Mouse (Mus musculus) intestine, embryonic 15.5 days (tissue): Measurements from ENCODE around the gene H2al1c. TPM values are rescaled to one million over a fixed set of nuclear protein-coding genes. Genes with fewer than 3 reads are reported as not detected.
"Not testable (repeated sequence)": the region's sequence is repeated elsewhere in the genome, so short reads cannot be mapped to it uniquely, and the experiment has no call there.

Experiments used
- ATAC-seq: fragments of 200-750 bp; cut with Nextera tagmentation; 2 replicates; pipeline ENCODE4 v1.8.0; 2017; ENCODE audit warnings: moderate TSS enrichment, moderate library complexity
- H3K27ac ChIP-seq: fragments of 300-500 bp; sonication (generic); 2 replicates; pipeline ENCODE4 v1.5.1; 2015; ENCODE audit warnings: mild to moderate bottlenecking, inconsistent platforms
- H3K27me3 ChIP-seq: fragments of 300-500 bp; sonication (generic); replicated peaks from 2 replicates; pipeline ENCODE4 v1.6.1; 2015; ENCODE audit warnings: inconsistent platforms
- H3K36me3 ChIP-seq: fragments of 300-500 bp; sonication (generic); 2 replicates; pipeline ENCODE4 v1.6.1; 2015; ENCODE audit warnings: inconsistent platforms
- H3K4me1 ChIP-seq: fragments of 300-500 bp; sonication (generic); replicated peaks from 2 replicates; pipeline ENCODE4 v1.6.1; 2015; ENCODE audit warnings: inconsistent platforms
- H3K4me2 ChIP-seq: fragments of 300-500 bp; sonication (generic); replicated peaks from 2 replicates; pipeline ENCODE4 v1.6.1; 2015; ENCODE audit warnings: mild to moderate bottlenecking, inconsistent platforms
- H3K4me3 ChIP-seq: fragments of 300-500 bp; sonication (generic); replicated peaks from 2 replicates; pipeline ENCODE4 v1.5.1; 2015; ENCODE audit warnings: inconsistent platforms
- H3K9ac ChIP-seq: fragments of 300-500 bp; sonication (generic); 2 replicates; pipeline ENCODE4 v1.6.1; 2015; ENCODE audit warnings: inconsistent platforms
- H3K9me3 ChIP-seq: fragments of 300-500 bp; sonication (generic); 2 replicates; pipeline ENCODE4 v1.6.1; 2016; ENCODE audit warnings: inconsistent platforms
- WGBS: fragments of 180-500 bp; shearing (Covaris S2); methylation state at CpG from one replicate; pipeline ENCODE4 v1.1.7; 2015; 5-methylcytosine and 5-hydroxymethylcytosine counted together
- polyA plus RNA-seq: library from polyadenylated mRNA; unstranded; fragments of >200 nt; fragmentation: Nextera tagmentation; extraction: Ambion mirVana; gene quantifications from 2 replicates; pipeline ENCODE4 v1.2.1, GENCODE M21; 2015

The H2al1c gene
- polyA plus RNA-seq, 1 experiment from 2014 or later = not detected

DNA sequence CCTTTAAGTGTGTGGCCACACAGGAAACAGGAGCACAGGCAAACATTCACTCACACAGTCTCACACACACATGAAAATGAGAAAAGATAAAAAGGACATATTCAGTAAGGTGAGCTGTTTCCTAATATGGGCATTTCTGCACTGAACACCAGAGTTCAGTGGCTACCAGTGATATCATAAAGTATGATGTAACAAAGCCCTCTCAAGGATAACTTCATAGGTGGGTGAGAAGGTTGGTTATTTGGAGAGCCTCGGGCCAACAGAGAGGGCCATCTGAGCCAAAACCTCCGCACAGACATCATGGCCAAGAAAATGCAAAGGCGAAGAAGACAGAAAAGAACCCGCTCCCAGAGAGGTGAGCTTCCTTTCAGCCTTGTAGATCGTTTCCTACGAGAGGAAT lies 9.4 kb downstream of the H2al1c start, which contains the start of gene H2al1f:
Gene H2al1f (plus strand): TSS at position 301 of the 400 bp plus-strand sequence.
- no CpG with 5 or more reads among the region's 6 CpGs for WGBS
- not testable (repeated sequence) for H3K27ac ChIP-seq, H3K4me3 ChIP-seq, H3K9ac ChIP-seq, H3K4me1 ChIP-seq, H3K9me3 ChIP-seq, ATAC-seq, H3K27me3 ChIP-seq, H3K36me3 ChIP-seq, H3K4me2 ChIP-seq

DNA sequence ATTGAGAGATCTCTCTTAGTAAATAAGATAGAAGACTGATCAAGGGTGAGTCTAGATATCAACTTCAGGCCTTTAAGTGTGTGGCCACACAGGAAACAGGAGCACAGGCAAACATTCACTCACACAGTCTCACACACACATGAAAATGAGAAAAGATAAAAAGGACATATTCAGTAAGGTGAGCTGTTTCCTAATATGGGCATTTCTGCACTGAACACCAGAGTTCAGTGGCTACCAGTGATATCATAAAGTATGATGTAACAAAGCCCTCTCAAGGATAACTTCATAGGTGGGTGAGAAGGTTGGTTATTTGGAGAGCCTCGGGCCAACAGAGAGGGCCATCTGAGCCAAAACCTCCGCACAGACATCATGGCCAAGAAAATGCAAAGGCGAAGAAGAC lies 12.5 kb downstream of the H2al1c start, which contains the start of gene H2al1g:
Gene H2al1g (plus strand): TSS at position 301 of the 400 bp plus-strand sequence.
- not testable (repeated sequence) for H3K27ac ChIP-seq, H3K9ac ChIP-seq, H3K36me3 ChIP-seq, H3K4me2 ChIP-seq, H3K4me3 ChIP-seq, H3K4me1 ChIP-seq, H3K9me3 ChIP-seq, ATAC-seq, H3K27me3 ChIP-seq
- no CpG with 5 or more reads among the region's 3 CpGs for WGBS

DNA sequence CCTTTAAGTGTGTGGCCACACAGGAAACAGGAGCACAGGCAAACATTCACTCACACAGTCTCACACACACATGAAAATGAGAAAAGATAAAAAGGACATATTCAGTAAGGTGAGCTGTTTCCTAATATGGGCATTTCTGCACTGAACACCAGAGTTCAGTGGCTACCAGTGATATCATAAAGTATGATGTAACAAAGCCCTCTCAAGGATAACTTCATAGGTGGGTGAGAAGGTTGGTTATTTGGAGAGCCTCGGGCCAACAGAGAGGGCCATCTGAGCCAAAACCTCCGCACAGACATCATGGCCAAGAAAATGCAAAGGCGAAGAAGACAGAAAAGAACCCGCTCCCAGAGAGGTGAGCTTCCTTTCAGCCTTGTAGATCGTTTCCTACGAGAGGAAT lies 15.7 kb downstream of the H2al1c start, which contains the start of gene H2al1h:
Gene H2al1h (plus strand): TSS at position 301 of the 400 bp plus-strand sequence.
- no CpG with 5 or more reads among the region's 6 CpGs for WGBS

DNA sequence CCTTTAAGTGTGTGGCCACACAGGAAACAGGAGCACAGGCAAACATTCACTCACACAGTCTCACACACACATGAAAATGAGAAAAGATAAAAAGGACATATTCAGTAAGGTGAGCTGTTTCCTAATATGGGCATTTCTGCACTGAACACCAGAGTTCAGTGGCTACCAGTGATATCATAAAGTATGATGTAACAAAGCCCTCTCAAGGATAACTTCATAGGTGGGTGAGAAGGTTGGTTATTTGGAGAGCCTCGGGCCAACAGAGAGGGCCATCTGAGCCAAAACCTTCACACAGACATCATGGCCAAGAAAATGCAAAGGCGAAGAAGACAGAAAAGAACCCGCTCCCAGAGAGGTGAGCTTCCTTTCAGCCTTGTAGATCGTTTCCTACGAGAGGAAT lies 18.9 kb downstream of the H2al1c start, which contains the start of gene H2al1i:
Gene H2al1i (plus strand): TSS at position 301 of the 400 bp plus-strand sequence.
- not testable (repeated sequence) for H3K4me2 ChIP-seq, H3K9me3 ChIP-seq, H3K9ac ChIP-seq, H3K27ac ChIP-seq, H3K4me1 ChIP-seq, H3K36me3 ChIP-seq, ATAC-seq, H3K4me3 ChIP-seq, H3K27me3 ChIP-seq
- WGBS = 89% methylated on average over 2 of the region's 5 CpGs

More for the DNA sequence above, 15.7 kb downstream of the H2al1c start, which contains the start of gene H2al1h:
- H3K9me3 ChIP-seq, H3K4me3 ChIP-seq, H3K27ac ChIP-seq, ATAC-seq, H3K9ac ChIP-seq, H3K4me2 ChIP-seq, H3K27me3 ChIP-seq, H3K4me1 ChIP-seq, H3K36me3 ChIP-seq: not testable (repeated sequence)

DNA sequence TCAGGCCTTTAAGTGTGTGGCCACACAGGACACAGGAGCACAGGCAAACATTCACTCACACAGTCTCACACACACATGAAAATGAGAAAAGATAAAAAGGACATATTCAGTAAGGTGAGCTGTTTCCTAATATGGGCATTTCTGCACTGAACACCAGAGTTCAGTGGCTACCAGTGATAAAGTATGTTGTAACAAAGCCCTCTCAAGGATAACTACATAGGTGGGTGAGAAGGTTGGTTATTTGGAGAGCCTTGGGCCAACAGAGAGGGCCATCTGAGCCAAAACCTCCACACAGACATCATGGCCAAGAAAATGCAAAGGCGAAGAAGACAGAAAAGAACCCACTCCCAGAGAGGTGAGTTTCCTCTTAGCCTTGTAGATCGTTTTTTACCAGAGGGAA lies 22.1 kb downstream of the H2al1c start, which contains the start of gene H2al1j:
Gene H2al1j (plus strand): TSS at position 301 of the 400 bp plus-strand sequence.
- not testable (repeated sequence) for H3K4me2 ChIP-seq, ATAC-seq, H3K36me3 ChIP-seq, H3K27me3 ChIP-seq, H3K4me1 ChIP-seq, H3K9me3 ChIP-seq, H3K9ac ChIP-seq, H3K27ac ChIP-seq, H3K4me3 ChIP-seq
- WGBS = 89% methylated on average over 2 of the region's 2 CpGs

DNA sequence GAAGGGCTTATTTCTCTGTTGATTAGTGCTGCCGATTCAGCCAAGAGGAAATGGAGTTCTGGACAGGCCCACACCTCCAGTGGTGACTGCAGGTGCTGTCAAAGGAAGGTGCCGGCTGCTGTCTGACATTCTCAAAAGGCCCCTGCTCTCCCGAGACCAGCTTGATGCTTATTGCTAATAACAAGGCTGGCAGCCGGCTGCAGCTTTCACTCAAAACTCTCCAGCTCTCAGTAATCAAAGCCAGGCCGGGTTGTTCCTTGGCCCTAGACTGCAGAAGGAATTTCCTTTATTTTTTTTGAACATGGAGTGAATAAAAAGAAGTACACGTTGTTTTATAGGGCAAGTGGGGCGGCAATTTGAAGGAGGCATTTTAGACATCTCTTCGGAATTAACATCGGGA lies 40.3 kb downstream of the H2al1c start:
- no peaks in the 10 kb centered on the region for H3K27me3 ChIP-seq
- H3K4me3 ChIP-seq = no peak overlapping the region
- H3K9me3 ChIP-seq = no peaks in the 10 kb centered on the region
- H3K4me2 ChIP-seq = no peak overlapping the region
- H3K36me3 ChIP-seq = no peaks in the 10 kb centered on the region
- H3K9ac ChIP-seq = no peak overlapping the region
- no peak for ATAC-seq
- no peaks in the 10 kb centered on the region for H3K4me1 ChIP-seq
- 62% methylated on average over 9 of the region's 9 CpGs for WGBS
- no peak overlapping the region for H3K27ac ChIP-seq

DNA sequence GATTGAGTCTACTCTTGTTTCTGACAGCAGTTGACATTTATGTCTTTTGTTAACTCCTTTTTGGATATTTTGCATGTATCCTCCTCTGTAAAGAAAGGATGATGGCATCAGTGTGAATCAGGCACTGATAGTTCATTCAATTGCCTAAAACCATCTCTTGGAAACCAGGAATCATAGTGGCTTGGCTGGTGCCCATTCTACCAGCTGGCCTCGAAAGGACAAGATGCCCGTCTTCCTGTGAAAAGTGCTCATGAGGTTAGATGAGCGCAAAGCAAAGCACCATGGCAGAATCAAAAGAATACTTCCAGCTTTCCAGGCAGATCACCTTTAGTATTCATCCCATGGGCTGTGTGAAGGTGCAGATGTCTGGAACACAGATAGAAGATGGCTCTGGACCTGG lies 41.3 kb downstream of the H2al1c start:
- Histone ChIP-seq H3K36me3 (no peaks in the 10 kb centered on the region), H3K4me1 (no peaks in the 10 kb centered on the region), H3K27ac (no peak overlapping the region), H3K27me3 (no peaks in the 10 kb centered on the region), H3K4me3 (no peak overlapping the region), H3K4me2 (no peak overlapping the region), H3K9me3 (no peaks in the 10 kb centered on the region), H3K9ac (no peak overlapping the region)
- ATAC-seq = no peak
- WGBS = 95% methylated on average over 3 of the region's 3 CpGs

Other genes starting within 250 kb of the H2al1c start
- gene H2al1a, start 6.4 kb upstream of the H2al1c start, polyA plus RNA-seq = not detected in 2 replicates
- not detected in 2 replicates for gene H2al1b, start 3.2 kb upstream of the H2al1c start, polyA plus RNA-seq
- not detected in 2 replicates for gene H2al1d, start 3.2 kb downstream of the H2al1c start, polyA plus RNA-seq
- not detected in 2 replicates for gene H2al1e, start 6.3 kb downstream of the H2al1c start, polyA plus RNA-seq
- gene H2al1f, start 9.5 kb downstream of the H2al1c start, polyA plus RNA-seq = not detected in 2 replicates
- not detected in 2 replicates for gene H2al1g, start 12.6 kb downstream of the H2al1c start, polyA plus RNA-seq
- gene H2al1h, start 15.8 kb downstream of the H2al1c start, polyA plus RNA-seq = not detected in 2 replicates
- not detected in 2 replicates for gene H2al1i, start 19.0 kb downstream of the H2al1c start, polyA plus RNA-seq
- gene H2al1j, start 22.2 kb downstream of the H2al1c start, polyA plus RNA-seq = not detected in 2 replicates